Mouse (Mus musculus): ENCODE measurements at regions not wholly inside any gene's neighbourhood (a gene's known extent, or its start where the extent isn't known, plus 50 kb on each side); places are given as distances from the start of the nearest gene placed in this dataset.

DNA sequence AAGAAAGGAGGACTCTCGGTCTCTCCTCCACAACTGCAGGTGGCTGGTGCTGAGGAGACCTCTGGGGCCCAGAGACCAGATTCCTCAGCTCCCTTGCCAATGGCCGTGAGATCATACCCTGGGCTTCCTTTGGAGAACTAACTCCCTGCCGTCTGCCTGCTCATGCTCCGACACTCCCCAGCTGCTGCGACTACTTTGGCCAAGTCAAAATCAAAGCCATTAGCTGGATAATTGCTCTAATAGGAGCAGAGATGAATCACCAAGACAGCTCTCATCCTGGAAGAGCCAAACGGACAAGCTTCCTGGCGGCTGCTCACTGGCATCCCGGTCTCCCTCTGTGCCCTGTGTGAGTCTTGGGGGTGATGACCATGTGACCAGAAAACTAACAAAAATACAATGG is 198.3 kb upstream of the A430005L14Rik start:
- Histone ChIP-seq H3K4me1 (ENCODE audit: control insufficient read depth, insufficient read depth, low read length) (no peaks in the 10 kb centered on the region), H3K36me3 (ENCODE audit: control insufficient read depth, insufficient read depth, low read length) (no peaks in the 10 kb centered on the region), H3K27ac (ENCODE audit: insufficient read depth, low read depth, low read length) (no peak overlapping the region), H3K27me3 (replicated peaks; ENCODE audit: control insufficient read depth, insufficient read depth, low read length) (no peaks in the 10 kb centered on the region), H3K4me3 (ENCODE audit: insufficient read depth, low read depth, low read length) (no peak overlapping the region)
- WGBS: 12% methylated on average over 8 of the region's 8 CpGs
- DNase-seq: no peak
- TF ChIP-seq CTCF (conservative IDR thresholded peaks at IDR 0.05; ENCODE audit: insufficient read depth, insufficient read length, low read depth, low read length) (no peak), POLR2A (IDR thresholded peaks at IDR 0.05; ENCODE audit: low read depth, low read length) (no peak)

- H3K4me1 ChIP-seq (ENCODE audit: control insufficient read depth, insufficient read depth, low read length): no peaks in the 10 kb centered on the region
- H3K27ac ChIP-seq (ENCODE audit: insufficient read depth, low read depth, low read length): no peak overlapping the region
- WGBS: 96% methylated on average over 4 of the region's 4 CpGs
- H3K4me3 ChIP-seq (ENCODE audit: insufficient read depth, low read depth, low read length): no peak overlapping the region
- no peaks in the 10 kb centered on the region for H3K27me3 ChIP-seq (replicated peaks; ENCODE audit: control insufficient read depth, insufficient read depth, low read length)
- no peak for DNase-seq
- TF ChIP-seq POLR2A (IDR thresholded peaks at IDR 0.05; ENCODE audit: low read depth, low read length): no peak
- TF ChIP-seq CTCF (conservative IDR thresholded peaks at IDR 0.05; ENCODE audit: insufficient read depth, insufficient read length, low read depth, low read length): no peak
- H3K36me3 ChIP-seq (ENCODE audit: control insufficient read depth, insufficient read depth, low read length): no peaks in the 10 kb centered on the region
Observed at GRCm38 (mm10) chr4:153760934-153761333, 196.1 kb upstream of the A430005L14Rik start.

GRCm38 (mm10) chr4:153763413-153763812 is 193.6 kb upstream of the A430005L14Rik start:
- no peak overlapping the region for H3K4me3 ChIP-seq (ENCODE audit: insufficient read depth, low read depth, low read length)
- no peak overlapping the region for H3K27ac ChIP-seq (ENCODE audit: insufficient read depth, low read depth, low read length)
- no peak for TF ChIP-seq CTCF (conservative IDR thresholded peaks at IDR 0.05; ENCODE audit: insufficient read depth, insufficient read length, low read depth, low read length)
- no peak for TF ChIP-seq POLR2A (IDR thresholded peaks at IDR 0.05; ENCODE audit: low read depth, low read length)
- H3K36me3 ChIP-seq (ENCODE audit: control insufficient read depth, insufficient read depth, low read length): no peaks in the 10 kb centered on the region
- H3K27me3 ChIP-seq (replicated peaks; ENCODE audit: control insufficient read depth, insufficient read depth, low read length): no peaks in the 10 kb centered on the region
- WGBS: 79% methylated on average over 10 of the region's 10 CpGs
- H3K4me1 ChIP-seq (ENCODE audit: control insufficient read depth, insufficient read depth, low read length): no peaks in the 10 kb centered on the region
- no peak for DNase-seq

DNA sequence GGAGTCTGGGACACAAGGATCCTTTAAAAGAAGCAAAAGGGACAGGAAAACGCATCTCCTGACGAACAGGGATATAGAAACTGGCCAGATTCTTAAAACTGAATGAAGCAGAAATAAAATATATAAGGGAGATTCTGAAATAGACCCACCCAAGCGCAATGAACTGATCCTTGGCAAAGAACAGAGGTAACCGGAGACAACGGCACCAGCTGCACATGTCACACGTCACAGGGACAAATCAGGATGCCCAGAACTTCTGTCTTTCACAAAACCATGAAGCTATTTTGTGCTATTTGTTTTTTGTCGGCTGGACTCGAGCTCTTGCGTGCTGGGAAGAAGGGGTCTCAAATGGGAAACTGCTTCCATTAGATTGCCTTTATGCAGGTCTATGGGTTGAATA is 189.3 kb upstream of the A430005L14Rik start:
- TF ChIP-seq CTCF (conservative IDR thresholded peaks at IDR 0.05; ENCODE audit: insufficient read depth, insufficient read length, low read depth, low read length) (no peak), POLR2A (IDR thresholded peaks at IDR 0.05; ENCODE audit: low read depth, low read length) (no peak)
- no peaks in the 10 kb centered on the region for H3K36me3 ChIP-seq (ENCODE audit: control insufficient read depth, insufficient read depth, low read length)
- H3K4me3 ChIP-seq (ENCODE audit: insufficient read depth, low read depth, low read length): no peak overlapping the region
- H3K27ac ChIP-seq (ENCODE audit: insufficient read depth, low read depth, low read length): no peak overlapping the region
- DNase-seq: no peak
- no peaks in the 10 kb centered on the region for H3K27me3 ChIP-seq (replicated peaks; ENCODE audit: control insufficient read depth, insufficient read depth, low read length)
- WGBS: 52% methylated on average over 9 of the region's 9 CpGs
- H3K4me1 ChIP-seq (ENCODE audit: control insufficient read depth, insufficient read depth, low read length): no peaks in the 10 kb centered on the region

GRCm38 (mm10) chr4:153768350-153768749 is 188.7 kb upstream of the A430005L14Rik start:
- TF ChIP-seq CTCF (conservative IDR thresholded peaks at IDR 0.05; ENCODE audit: insufficient read depth, insufficient read length, low read depth, low read length) (no peak), POLR2A (IDR thresholded peaks at IDR 0.05; ENCODE audit: low read depth, low read length) (no peak)
- Histone ChIP-seq H3K4me3 (ENCODE audit: insufficient read depth, low read depth, low read length) (no peak overlapping the region), H3K4me1 (ENCODE audit: control insufficient read depth, insufficient read depth, low read length) (no peaks in the 10 kb centered on the region), H3K27me3 (replicated peaks; ENCODE audit: control insufficient read depth, insufficient read depth, low read length) (no peaks in the 10 kb centered on the region), H3K27ac (ENCODE audit: insufficient read depth, low read depth, low read length) (no peak overlapping the region), H3K36me3 (ENCODE audit: control insufficient read depth, insufficient read depth, low read length) (no peaks in the 10 kb centered on the region)
- DNase-seq: no peak
- 18% methylated on average over 3 of the region's 3 CpGs for WGBS

DNA sequence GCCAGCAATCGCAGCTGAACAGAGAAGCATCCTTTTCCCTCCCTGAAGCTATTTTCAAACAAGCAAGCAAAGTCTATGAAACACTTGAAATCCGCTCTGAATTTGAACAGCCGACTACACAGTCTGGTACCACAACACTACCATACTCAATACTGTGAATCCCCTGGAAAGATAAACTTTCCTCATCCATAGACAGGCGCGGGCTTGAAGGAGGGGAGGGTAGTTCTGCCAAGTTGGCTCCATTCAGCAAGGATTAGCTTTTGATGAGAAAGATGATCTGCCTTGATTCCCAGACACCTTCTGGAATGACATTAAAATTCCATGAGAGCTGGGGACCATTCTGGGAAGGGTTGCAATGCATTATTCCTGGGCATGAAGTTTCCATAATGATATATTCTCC is 186.4 kb upstream of the A430005L14Rik start:
- TF ChIP-seq POLR2A (IDR thresholded peaks at IDR 0.05; ENCODE audit: low read depth, low read length) (no peak), CTCF (conservative IDR thresholded peaks at IDR 0.05; ENCODE audit: insufficient read depth, insufficient read length, low read depth, low read length) (no peak)
- H3K4me3 ChIP-seq (ENCODE audit: insufficient read depth, low read depth, low read length): no peak overlapping the region
- H3K4me1 ChIP-seq (ENCODE audit: control insufficient read depth, insufficient read depth, low read length): no peaks in the 10 kb centered on the region
- H3K36me3 ChIP-seq (ENCODE audit: control insufficient read depth, insufficient read depth, low read length): no peaks in the 10 kb centered on the region
- WGBS: 58% methylated on average over 5 of the region's 5 CpGs
- no peaks in the 10 kb centered on the region for H3K27me3 ChIP-seq (replicated peaks; ENCODE audit: control insufficient read depth, insufficient read depth, low read length)
- no peak overlapping the region for H3K27ac ChIP-seq (ENCODE audit: insufficient read depth, low read depth, low read length)
- no peak for DNase-seq

- Histone ChIP-seq H3K27me3 (replicated peaks; ENCODE audit: control insufficient read depth, insufficient read depth, low read length) (no peaks in the 10 kb centered on the region), H3K36me3 (ENCODE audit: control insufficient read depth, insufficient read depth, low read length) (no peaks in the 10 kb centered on the region), H3K4me1 (ENCODE audit: control insufficient read depth, insufficient read depth, low read length) (no peaks in the 10 kb centered on the region), H3K4me3 (ENCODE audit: insufficient read depth, low read depth, low read length) (no peak overlapping the region), H3K27ac (ENCODE audit: insufficient read depth, low read depth, low read length) (no peak overlapping the region)
- TF ChIP-seq CTCF (conservative IDR thresholded peaks at IDR 0.05; ENCODE audit: insufficient read depth, insufficient read length, low read depth, low read length) (no peak), POLR2A (IDR thresholded peaks at IDR 0.05; ENCODE audit: low read depth, low read length) (no peak)
- no peak for DNase-seq
- 84% methylated on average over 2 of the region's 2 CpGs for WGBS
Observed at GRCm38 (mm10) chr4:153780501-153780900, 176.5 kb upstream of the A430005L14Rik start.

GRCm38 (mm10) chr4:153781271-153781670 is 175.8 kb upstream of the A430005L14Rik start:
- Histone ChIP-seq H3K27me3 (replicated peaks; ENCODE audit: control insufficient read depth, insufficient read depth, low read length) (no peaks in the 10 kb centered on the region), H3K4me1 (ENCODE audit: control insufficient read depth, insufficient read depth, low read length) (no peaks in the 10 kb centered on the region), H3K4me3 (ENCODE audit: insufficient read depth, low read depth, low read length) (no peak overlapping the region), H3K27ac (ENCODE audit: insufficient read depth, low read depth, low read length) (no peak overlapping the region), H3K36me3 (ENCODE audit: control insufficient read depth, insufficient read depth, low read length) (no peaks in the 10 kb centered on the region)
- TF ChIP-seq CTCF (conservative IDR thresholded peaks at IDR 0.05; ENCODE audit: insufficient read depth, insufficient read length, low read depth, low read length): no peak
- no peak for TF ChIP-seq POLR2A (IDR thresholded peaks at IDR 0.05; ENCODE audit: low read depth, low read length)
- WGBS: 58% methylated on average over 7 of the region's 7 CpGs
- DNase-seq: no peak
